Mouse (Mus musculus): ENCODE data around the gene Gipc3. TPM values are rescaled to one million over a fixed set of nuclear protein-coding genes. Genes with fewer than 3 reads are reported as not detected.

Gene Gipc3
- polyA plus RNA-seq, 1 experiment from 2014 or later, result 0.05 TPM

GRCm38 (mm10) chr10:81341333-81341949, 1.6 kb downstream of the Gipc3 start:
- Histone ChIP-seq H3K4me3 (ENCODE audit: low read depth, low read length) (no peak overlapping the region), H3K27ac (ENCODE audit: low read depth, low read length) (no peak overlapping the region), H3K27me3 (ENCODE audit: control insufficient read depth, insufficient read depth, low read length) (peaks cover 30% of the 10 kb centered on the region), H3K9ac (replicated peaks; ENCODE audit: low read depth, low read length) (no peak overlapping the region), H3K4me1 (ENCODE audit: control insufficient read depth, insufficient read depth, low read length) (peaks cover 6% of the 10 kb centered on the region; the same call in 1 of the 2 replicates), H3K4me2 (ENCODE audit: low read depth, low read length) (no peak overlapping the region), H3K9me3 (ENCODE audit: control insufficient read depth, low read length) (no peaks in the 10 kb centered on the region), H3K36me3 (ENCODE audit: control insufficient read depth, insufficient read depth, low read length) (no peaks in the 10 kb centered on the region)
- no peak for ATAC-seq (ENCODE audit: low read depth)
- 37% methylated on average over 16 of the region's 16 CpGs for WGBS

- 33% methylated on average over 17 of the region's 17 CpGs for WGBS
- Histone ChIP-seq H3K36me3 (ENCODE audit: control insufficient read depth, insufficient read depth, low read length) (no peaks in the 10 kb centered on the region), H3K4me1 (ENCODE audit: control insufficient read depth, insufficient read depth, low read length) (0 out of 2 replicates have a peak, but pooled peaks cover 6% of the 10 kb centered on the region), H3K9me3 (ENCODE audit: control insufficient read depth, low read length) (no peaks in the 10 kb centered on the region), H3K4me3 (ENCODE audit: low read depth, low read length) (no peak overlapping the region), H3K27ac (ENCODE audit: low read depth, low read length) (no peak overlapping the region), H3K9ac (replicated peaks; ENCODE audit: low read depth, low read length) (no peak overlapping the region), H3K4me2 (ENCODE audit: low read depth, low read length) (no peak overlapping the region), H3K27me3 (ENCODE audit: control insufficient read depth, insufficient read depth, low read length) (peaks cover 30% of the 10 kb centered on the region)
- no peak for ATAC-seq (ENCODE audit: low read depth)
Measured at GRCm38 (mm10) chr10:81340551-81341332, 2.3 kb downstream of the Gipc3 start.

GRCm38 (mm10) chr10:81336558-81336957, 6.5 kb downstream of the Gipc3 start:
- no peaks in the 10 kb centered on the region for H3K9me3 ChIP-seq (ENCODE audit: control insufficient read depth, low read length)
- 99% methylated on average over 4 of the region's 4 CpGs for WGBS
- no peak overlapping the region for H3K27ac ChIP-seq (ENCODE audit: low read depth, low read length)
- H3K4me3 ChIP-seq (ENCODE audit: low read depth, low read length), result no peak overlapping the region
- ATAC-seq (ENCODE audit: low read depth), result no peak
- no peak overlapping the region for H3K4me2 ChIP-seq (ENCODE audit: low read depth, low read length)
- H3K4me1 ChIP-seq (ENCODE audit: control insufficient read depth, insufficient read depth, low read length), result no peaks in the 10 kb centered on the region
- no peaks in the 10 kb centered on the region for H3K36me3 ChIP-seq (ENCODE audit: control insufficient read depth, insufficient read depth, low read length)
- no peak overlapping the region for H3K9ac ChIP-seq (replicated peaks; ENCODE audit: low read depth, low read length)
- peaks cover 8% of the 10 kb centered on the region; the same call in 1 of the 2 replicates for H3K27me3 ChIP-seq (ENCODE audit: control insufficient read depth, insufficient read depth, low read length)

DNA sequence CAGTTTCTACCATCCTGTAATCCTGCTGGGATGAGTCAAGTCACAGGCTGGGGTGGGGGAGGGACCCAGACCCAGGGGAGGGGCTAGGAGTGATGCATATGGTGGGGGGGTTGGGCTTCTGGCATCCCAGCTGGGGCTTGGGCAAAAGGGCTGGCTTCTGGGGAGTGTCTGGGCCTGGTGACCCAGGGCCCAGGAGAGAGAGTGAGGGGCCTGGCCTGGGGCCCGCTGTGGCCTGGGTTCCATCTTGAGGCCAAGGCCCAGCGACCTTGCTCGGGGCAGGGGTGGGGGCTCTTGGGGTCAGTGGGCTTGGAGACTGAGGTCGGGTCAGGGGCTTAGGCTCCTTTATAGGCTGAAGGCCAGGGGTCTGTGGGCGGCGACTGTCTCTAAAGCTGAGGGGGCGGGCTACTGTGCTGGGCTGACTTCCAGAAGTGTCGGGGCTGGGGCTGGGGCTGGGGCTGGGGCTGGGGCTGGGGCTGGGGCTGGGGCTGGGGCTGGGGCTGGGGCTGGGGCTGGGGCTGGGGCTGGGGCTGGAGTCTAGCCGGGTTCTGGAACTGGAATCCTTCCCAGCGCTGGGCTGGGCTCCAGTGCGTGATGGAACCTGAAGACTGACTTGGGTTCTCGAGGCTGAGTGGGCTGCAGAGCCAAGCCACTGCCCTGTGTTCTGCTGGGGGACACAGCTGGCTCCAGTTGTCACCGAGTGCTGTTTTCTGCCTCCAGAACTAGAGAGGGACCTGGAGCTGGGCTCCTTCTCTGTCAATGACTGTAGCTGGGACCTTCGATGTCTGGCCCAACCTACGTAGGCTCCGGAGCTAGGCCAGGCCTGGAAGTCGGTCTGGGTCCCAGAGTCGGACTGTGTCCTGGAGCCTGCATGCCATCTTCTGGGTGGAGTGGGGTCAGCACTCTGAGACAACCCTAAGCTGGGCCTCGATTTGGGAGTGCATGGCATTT, 7.4 kb downstream of the Gipc3 start:
- no peak overlapping the region for H3K9ac ChIP-seq (replicated peaks; ENCODE audit: low read depth, low read length)
- no peak for ATAC-seq (ENCODE audit: low read depth)

DNA sequence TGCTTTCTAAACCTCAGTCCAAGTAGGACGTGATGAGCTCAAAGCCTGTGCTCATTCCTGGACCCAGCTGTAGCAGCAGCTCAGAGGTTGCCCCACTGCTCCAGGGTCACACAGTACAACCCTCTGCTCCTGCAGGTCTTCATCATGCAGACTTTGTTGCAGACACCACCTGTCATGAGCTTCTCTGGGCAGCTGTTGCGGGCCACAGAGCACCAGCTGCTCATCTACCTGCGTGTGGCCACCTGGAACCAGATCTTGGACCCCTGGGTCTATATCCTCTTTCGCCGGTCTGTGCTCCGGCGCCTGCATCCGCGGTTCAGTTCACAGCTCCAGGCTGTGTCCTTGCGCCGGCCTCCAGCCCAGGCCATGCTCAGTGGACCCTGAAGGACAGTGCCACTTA, 8.7 kb downstream of the Gipc3 start:
- no peaks in the 10 kb centered on the region for H3K9me3 ChIP-seq (ENCODE audit: control insufficient read depth, low read length)
- no peaks in the 10 kb centered on the region for H3K4me1 ChIP-seq (ENCODE audit: control insufficient read depth, insufficient read depth, low read length)
- H3K36me3 ChIP-seq (ENCODE audit: control insufficient read depth, insufficient read depth, low read length), result no peaks in the 10 kb centered on the region
- H3K4me3 ChIP-seq (ENCODE audit: low read depth, low read length), result no peak overlapping the region
- no peak overlapping the region for H3K4me2 ChIP-seq (ENCODE audit: low read depth, low read length)
- 71% methylated on average over 11 of the region's 11 CpGs for WGBS
- no peak overlapping the region for H3K9ac ChIP-seq (replicated peaks; ENCODE audit: low read depth, low read length)
- H3K27me3 ChIP-seq (ENCODE audit: control insufficient read depth, insufficient read depth, low read length), result 0 out of 2 replicates have a peak, but pooled peaks cover 4% of the 10 kb centered on the region
- no peak for ATAC-seq (ENCODE audit: low read depth)
- H3K27ac ChIP-seq (ENCODE audit: low read depth, low read length), result no peak overlapping the region

More for the DNA sequence above, 7.4 kb downstream of the Gipc3 start:
- Histone ChIP-seq H3K27me3 (ENCODE audit: control insufficient read depth, insufficient read depth, low read length) (0 out of 2 replicates have a peak, but pooled peaks cover 4% of the 10 kb centered on the region), H3K4me2 (ENCODE audit: low read depth, low read length) (no peak overlapping the region), H3K27ac (ENCODE audit: low read depth, low read length) (no peak overlapping the region), H3K4me1 (ENCODE audit: control insufficient read depth, insufficient read depth, low read length) (no peaks in the 10 kb centered on the region), H3K36me3 (ENCODE audit: control insufficient read depth, insufficient read depth, low read length) (no peaks in the 10 kb centered on the region), H3K4me3 (ENCODE audit: low read depth, low read length) (no peak overlapping the region), H3K9me3 (ENCODE audit: control insufficient read depth, low read length) (no peaks in the 10 kb centered on the region)
- 46% methylated on average over 15 of the region's 19 CpGs for WGBS

DNA sequence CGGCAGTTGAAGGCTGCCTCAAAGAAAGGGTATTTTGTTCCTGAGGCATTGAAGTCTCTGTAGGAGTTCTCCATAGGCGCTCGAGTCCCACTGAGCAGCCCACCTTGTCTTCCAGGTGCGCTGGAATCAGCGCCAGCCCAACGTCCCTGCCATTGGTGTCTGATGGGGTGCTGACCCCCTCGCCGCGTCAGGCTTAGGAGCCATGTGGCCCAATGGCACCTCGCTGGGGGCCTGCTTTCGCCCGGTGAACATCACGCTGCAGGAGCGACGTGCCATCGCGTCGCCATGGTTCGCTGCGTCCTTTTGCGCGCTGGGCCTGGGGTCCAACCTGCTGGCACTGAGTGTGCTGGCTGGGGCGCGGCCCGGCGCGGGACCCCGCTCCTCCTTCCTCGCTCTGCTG, 10.8 kb downstream of the Gipc3 start:
- Histone ChIP-seq H3K27me3 (ENCODE audit: control insufficient read depth, insufficient read depth, low read length) (0 out of 2 replicates have a peak, but pooled peaks cover 4% of the 10 kb centered on the region), H3K4me1 (ENCODE audit: control insufficient read depth, insufficient read depth, low read length) (no peaks in the 10 kb centered on the region), H3K9me3 (ENCODE audit: control insufficient read depth, low read length) (no peaks in the 10 kb centered on the region), H3K4me3 (ENCODE audit: low read depth, low read length) (no peak overlapping the region), H3K9ac (replicated peaks; ENCODE audit: low read depth, low read length) (no peak overlapping the region), H3K4me2 (ENCODE audit: low read depth, low read length) (no peak overlapping the region), H3K36me3 (ENCODE audit: control insufficient read depth, insufficient read depth, low read length) (no peaks in the 10 kb centered on the region), H3K27ac (ENCODE audit: low read depth, low read length) (no peak overlapping the region)
- no peak for ATAC-seq (ENCODE audit: low read depth)
- 14% methylated on average over 29 of the region's 29 CpGs for WGBS

DNA sequence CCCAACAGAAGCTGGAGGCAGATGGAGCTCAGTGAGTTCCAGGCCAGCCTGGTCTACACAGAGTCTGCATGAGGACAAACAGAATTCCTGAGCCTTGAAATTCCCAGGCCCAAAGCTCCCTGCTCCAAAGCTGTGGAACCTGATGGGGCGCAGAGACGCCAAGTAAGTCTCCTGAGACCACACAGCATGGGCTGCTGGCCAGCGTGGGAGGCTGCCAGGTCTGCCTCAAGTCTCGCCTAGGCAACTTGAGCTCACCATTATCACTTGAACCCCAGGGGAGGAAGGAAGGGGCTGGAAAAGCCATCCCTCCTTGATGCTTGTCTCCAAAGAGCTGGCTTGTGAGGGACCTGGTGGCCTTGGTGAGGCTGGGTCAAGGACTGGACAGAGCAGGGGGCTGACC, 13.1 kb downstream of the Gipc3 start:
- H3K4me2 ChIP-seq (ENCODE audit: low read depth, low read length), result no peak overlapping the region
- H3K4me1 ChIP-seq (ENCODE audit: control insufficient read depth, insufficient read depth, low read length), result no peaks in the 10 kb centered on the region
- 0 out of 2 replicates have a peak, but pooled peaks cover 4% of the 10 kb centered on the region for H3K27me3 ChIP-seq (ENCODE audit: control insufficient read depth, insufficient read depth, low read length)
- no peak overlapping the region for H3K27ac ChIP-seq (ENCODE audit: low read depth, low read length)
- no peaks in the 10 kb centered on the region for H3K9me3 ChIP-seq (ENCODE audit: control insufficient read depth, low read length)
- no peak overlapping the region for H3K4me3 ChIP-seq (ENCODE audit: low read depth, low read length)
- H3K36me3 ChIP-seq (ENCODE audit: control insufficient read depth, insufficient read depth, low read length), result peaks cover 21% of the 10 kb centered on the region
- WGBS, result 62% methylated on average over 4 of the region's 4 CpGs
- ATAC-seq (ENCODE audit: low read depth), result no peak
- no peak overlapping the region for H3K9ac ChIP-seq (replicated peaks; ENCODE audit: low read depth, low read length)

GRCm38 (mm10) chr10:81329194-81329975, 13.7 kb downstream of the Gipc3 start:
- Histone ChIP-seq H3K36me3 (ENCODE audit: control insufficient read depth, insufficient read depth, low read length) (peaks cover 27% of the 10 kb centered on the region), H3K4me2 (ENCODE audit: low read depth, low read length) (no peak overlapping the region), H3K9me3 (ENCODE audit: control insufficient read depth, low read length) (no peaks in the 10 kb centered on the region), H3K27me3 (ENCODE audit: control insufficient read depth, insufficient read depth, low read length) (0 out of 2 replicates have a peak, but pooled peaks cover 4% of the 10 kb centered on the region), H3K4me1 (ENCODE audit: control insufficient read depth, insufficient read depth, low read length) (no peaks in the 10 kb centered on the region), H3K9ac (replicated peaks; ENCODE audit: low read depth, low read length) (no peak overlapping the region), H3K4me3 (ENCODE audit: low read depth, low read length) (no peak overlapping the region), H3K27ac (ENCODE audit: low read depth, low read length) (no peak overlapping the region)
- ATAC-seq (ENCODE audit: low read depth), result no peak
- 73% methylated on average over 10 of the region's 10 CpGs for WGBS

All from neural tube, embryonic 14.5 days (tissue).